Mouse (Mus musculus) embryonic facial prominence, embryonic 14.5 days (tissue): ENCODE data around the gene Colgalt2. TPM values are rescaled to one million over a fixed set of nuclear protein-coding genes. Genes with fewer than 3 reads are reported as not detected.

Source experiments
- ATAC-seq: fragments of 200-750 bp; cut with Nextera tagmentation; 2 replicates; pipeline ENCODE4 v1.8.0; 2017; ENCODE audit warnings: low read depth, moderate number of reproducible peaks, moderate TSS enrichment
- DNase-seq: peaks from one replicate; pipeline ENCODE4 v3.0.0-alpha.2; 2015; ENCODE audit warnings: low spot score
- H3K27ac ChIP-seq: fragments of 300-500 bp; sonication (generic); replicated peaks from 2 replicates; pipeline ENCODE4 v1.5.1; 2014; ENCODE audit warnings: low read depth, mild to moderate bottlenecking, low read length, moderate library complexity
- H3K27me3 ChIP-seq: fragments of 300-500 bp; sonication (generic); replicated peaks from 2 replicates; pipeline ENCODE4 v1.6.1; 2014; ENCODE audit warnings: low read length; ENCODE audit not compliant: control insufficient read depth, insufficient read depth
- H3K36me3 ChIP-seq: fragments of 300-500 bp; sonication (generic); 2 replicates; pipeline ENCODE4 v1.6.1; 2014; ENCODE audit warnings: low read length, mixed read lengths; ENCODE audit not compliant: control insufficient read depth, insufficient read depth
- H3K4me1 ChIP-seq: fragments of 300-500 bp; sonication (generic); 2 replicates; pipeline ENCODE4 v1.6.1; 2014; ENCODE audit warnings: antibody characterized with exemption, low read length; ENCODE audit not compliant: control insufficient read depth, insufficient read depth
- H3K4me2 ChIP-seq: fragments of 300-500 bp; sonication (generic); 2 replicates; pipeline ENCODE4 v1.6.1; 2014; ENCODE audit warnings: low read depth, mild to moderate bottlenecking, low read length, moderate library complexity, mixed read lengths
- H3K4me3 ChIP-seq: fragments of 300-500 bp; sonication (generic); 2 replicates; pipeline ENCODE4 v1.5.1; 2014; ENCODE audit warnings: low read depth, mild to moderate bottlenecking, low read length
- H3K9ac ChIP-seq: fragments of 300-500 bp; sonication (generic); 2 replicates; pipeline ENCODE4 v1.6.1; 2014; ENCODE audit warnings: low read depth, mild to moderate bottlenecking, low read length, moderate library complexity, mixed read lengths
- H3K9me3 ChIP-seq: fragments of 300-500 bp; sonication (generic); 2 replicates; pipeline ENCODE4 v1.6.1; 2016; ENCODE audit warnings: low read length; ENCODE audit not compliant: control insufficient read depth
- WGBS: fragments of 180-500 bp; shearing (Covaris S2); extraction: QIAGEN DNeasy Blood & Tissue Kit; methylation state at CpG from one replicate; pipeline ENCODE4 v1.1.7; 2014; 5-methylcytosine and 5-hydroxymethylcytosine counted together
- polyA plus RNA-seq: library from polyadenylated mRNA; unstranded; fragments of >200 nt; fragmentation: Nextera tagmentation; extraction: Ambion mirVana; gene quantifications from 2 replicates; pipeline ENCODE4 v1.2.1, GENCODE M21; 2014

Gene Colgalt2
- polyA plus RNA-seq, 1 experiment from 2014 or later: 5.5 TPM

DNA sequence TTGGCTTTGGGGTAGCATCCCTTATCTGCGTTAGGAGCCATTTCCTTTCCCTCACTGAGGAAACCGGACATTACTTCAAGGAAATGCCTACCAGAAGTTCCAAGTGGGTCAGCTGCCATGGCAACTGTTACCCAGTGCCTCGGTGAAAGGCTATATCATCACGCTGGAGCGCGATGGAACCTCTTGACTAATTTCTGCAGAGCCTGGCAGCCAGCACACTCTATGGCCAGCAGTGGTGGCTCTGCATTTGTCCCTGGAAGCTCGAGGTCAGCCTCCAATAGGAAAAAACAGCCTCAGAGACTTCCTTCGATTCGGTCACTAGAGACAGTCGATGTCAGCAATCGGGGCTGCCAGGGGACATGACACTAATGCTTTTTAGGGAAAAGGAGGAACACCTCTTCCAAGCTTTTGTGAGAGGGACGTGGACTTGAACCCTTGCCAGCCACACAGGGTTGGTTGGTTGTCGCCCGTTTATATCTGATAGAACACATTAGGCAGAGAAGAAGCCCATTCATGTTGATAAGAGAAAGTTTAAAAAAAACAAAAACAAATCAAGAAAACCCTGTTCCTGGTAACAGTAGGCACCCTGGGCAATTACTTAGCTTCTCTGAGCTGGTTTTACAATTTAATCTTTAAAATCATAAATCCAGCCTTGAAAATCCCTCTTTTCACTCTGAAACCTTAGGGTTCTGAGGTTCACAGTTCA, 157.1 kb downstream of the Colgalt2 start:
- 0 out of 2 replicates have a peak overlapping the region, but pooled peaks have one; percentile 7 for H3K9ac ChIP-seq
- WGBS: 53% methylated on average over 14 of the region's 14 CpGs
- H3K36me3 ChIP-seq: peaks cover 6% of the 10 kb centered on the region
- no peak overlapping the region; the same call in 1 of the 2 replicates for H3K4me2 ChIP-seq
- peak overlapping the region; percentile 75 for H3K27ac ChIP-seq
- no peak for DNase-seq
- no peaks in the 10 kb centered on the region for H3K9me3 ChIP-seq
- H3K4me1 ChIP-seq: peaks cover 20% of the 10 kb centered on the region
- H3K4me3 ChIP-seq: no peak overlapping the region
- peak; percentile 62 for ATAC-seq
- no peaks in the 10 kb centered on the region for H3K27me3 ChIP-seq

Other genes starting within 250 kb of the Colgalt2 start
- gene Tsen15, start 13.1 kb upstream of the Colgalt2 start, polyA plus RNA-seq: 71.0 and 84.1 TPM in 2 replicates